Mouse (Mus musculus) heart, embryonic 15.5 days (tissue): ENCODE results near the gene Reep6. TPM values are rescaled to one million over a fixed set of nuclear protein-coding genes. Genes with fewer than 3 reads are reported as not detected.

Source experiments
- ATAC-seq: fragments of 200-750 bp; cut with Nextera tagmentation; replicated peaks from 2 replicates; pipeline ENCODE4 v1.8.0; 2017; ENCODE audit warnings: low read depth, moderate TSS enrichment; ENCODE audit not compliant: insufficient number of reproducible peaks, insufficient read depth, low FRiP score
- H3K27ac ChIP-seq: fragments of 300-500 bp; sonication (generic); 2 replicates; pipeline ENCODE4 v1.5.1; 2015; ENCODE audit warnings: mild to moderate bottlenecking, inconsistent platforms
- H3K27me3 ChIP-seq: fragments of 300-500 bp; sonication (generic); 2 replicates; pipeline ENCODE4 v1.6.1; 2015; ENCODE audit warnings: inconsistent platforms
- H3K36me3 ChIP-seq: fragments of 300-500 bp; sonication (generic); 2 replicates; pipeline ENCODE4 v1.6.1; 2015; ENCODE audit warnings: mild to moderate bottlenecking, inconsistent platforms
- H3K4me1 ChIP-seq: fragments of 300-500 bp; sonication (generic); replicated peaks from 2 replicates; pipeline ENCODE4 v1.6.1; 2015; ENCODE audit warnings: inconsistent platforms
- H3K4me2 ChIP-seq: fragments of 300-500 bp; sonication (generic); 2 replicates; pipeline ENCODE4 v1.6.1; 2015; ENCODE audit warnings: inconsistent platforms, mild to moderate bottlenecking, moderate library complexity
- H3K4me3 ChIP-seq: fragments of 300-500 bp; sonication (generic); 2 replicates; pipeline ENCODE4 v1.5.1; 2015; ENCODE audit warnings: mild to moderate bottlenecking, inconsistent platforms
- H3K9ac ChIP-seq: fragments of 300-500 bp; sonication (generic); 2 replicates; pipeline ENCODE4 v1.6.1; 2015; ENCODE audit warnings: mild to moderate bottlenecking, inconsistent platforms
- H3K9me3 ChIP-seq: fragments of 300-500 bp; sonication (generic); replicated peaks from 2 replicates; pipeline ENCODE4 v1.6.1; 2016; ENCODE audit warnings: inconsistent platforms
- WGBS: fragments of 180-500 bp; shearing (Covaris S2); methylation state at CpG from one replicate; pipeline ENCODE4 v1.1.7; 2015; ENCODE audit warnings: mixed read lengths; 5-methylcytosine and 5-hydroxymethylcytosine counted together
- polyA plus RNA-seq: library from polyadenylated mRNA; unstranded; fragments of >200 nt; fragmentation: Nextera tagmentation; extraction: Ambion mirVana; gene quantifications from 2 replicates; pipeline ENCODE4 v1.2.1, GENCODE M21; 2015

Gene Reep6
- polyA plus RNA-seq, 1 experiment from 2014 or later: 1.6 TPM

GRCm38 (mm10) chr10:80294788-80295303, 34.9 kb upstream of the Reep6 start:
- H3K36me3 ChIP-seq: peaks cover 15% of the 10 kb centered on the region; the same call in 1 of the 2 replicates
- H3K4me2 ChIP-seq: no peak overlapping the region
- no peak overlapping the region for H3K9ac ChIP-seq
- WGBS: 47% methylated on average over 7 of the region's 7 CpGs
- H3K4me3 ChIP-seq: no peak overlapping the region
- no peak overlapping the region for H3K27ac ChIP-seq
- H3K27me3 ChIP-seq: peaks cover 34% of the 10 kb centered on the region
- peaks cover 40% of the 10 kb centered on the region for H3K4me1 ChIP-seq
- H3K9me3 ChIP-seq: no peaks in the 10 kb centered on the region
- no peak for ATAC-seq

DNA sequence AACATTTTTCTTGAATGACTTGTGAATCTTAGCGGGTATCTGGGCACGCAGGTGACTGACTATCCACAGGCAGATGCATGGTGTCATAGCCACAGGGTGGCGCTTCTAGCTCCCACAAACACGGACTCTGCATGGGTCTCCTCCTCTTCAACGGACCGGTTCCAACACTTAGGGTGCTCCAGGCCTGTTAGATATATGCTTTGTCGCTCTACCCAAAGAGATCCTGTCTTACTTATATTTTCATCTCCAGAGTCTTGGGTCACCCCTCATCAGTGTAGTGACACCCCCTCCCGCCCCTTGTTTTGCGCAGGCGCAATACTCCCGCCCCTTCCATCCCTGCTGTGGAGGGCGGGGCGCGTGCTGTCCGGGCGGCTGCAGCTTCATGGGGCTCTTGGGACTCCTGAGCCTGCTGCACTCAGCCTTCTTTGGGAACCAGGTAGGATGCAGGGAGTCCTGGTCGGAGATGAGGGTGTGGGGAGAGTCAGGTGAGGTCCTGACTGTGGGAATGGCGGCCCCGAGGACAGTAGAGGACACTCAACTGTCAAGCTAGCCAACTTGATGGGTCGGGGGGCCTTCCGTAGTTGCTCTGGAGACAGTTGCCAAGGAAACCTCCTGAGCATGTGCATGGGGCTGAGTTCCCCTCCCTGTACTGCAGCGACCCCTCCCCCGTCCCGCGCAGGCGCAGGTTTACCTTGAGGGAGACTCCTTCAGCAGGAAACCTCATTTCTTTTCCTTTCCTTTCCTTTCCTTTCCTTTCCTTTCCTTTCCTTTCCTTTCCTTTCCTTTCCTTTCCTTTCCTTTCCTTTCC, 33.9 kb upstream of the Reep6 start, which contains the start of gene Apc2:
Gene Apc2, plus strand, starts transcription at position 360 of the 808 bp plus-strand sequence.
- peak within 1 kb of the TSS; percentile 84 for H3K4me2 ChIP-seq
- ATAC-seq: peak; percentile 27; the same call in 1 of the 2 replicates
- H3K4me1 ChIP-seq: peaks cover 40% of the 10 kb centered on the region
- H3K4me3 ChIP-seq: peak within 1 kb of the TSS; percentile 52
- peaks cover 44% of the 10 kb centered on the region for H3K27me3 ChIP-seq
- peaks cover 15% of the 10 kb centered on the region; the same call in 1 of the 2 replicates for H3K36me3 ChIP-seq
- H3K9ac ChIP-seq: peak within 1 kb of the TSS; percentile 57
- no peaks in the 10 kb centered on the region for H3K9me3 ChIP-seq
- WGBS: 3% methylated on average over 26 of the region's 26 CpGs
- peak within 1 kb of the TSS; percentile 17; the same call in 1 of the 2 replicates for H3K27ac ChIP-seq

- peaks cover 15% of the 10 kb centered on the region; the same call in 1 of the 2 replicates for H3K36me3 ChIP-seq
- H3K4me2 ChIP-seq: 0 out of 2 replicates have a peak overlapping the region, but pooled peaks have one; percentile 84
- 0 out of 2 replicates have a peak overlapping the region, but pooled peaks have one; percentile 52 for H3K4me3 ChIP-seq
- 76% methylated on average over 5 of the region's 5 CpGs for WGBS
- peaks cover 38% of the 10 kb centered on the region for H3K4me1 ChIP-seq
- peaks cover 54% of the 10 kb centered on the region for H3K27me3 ChIP-seq
- no peak overlapping the region for H3K27ac ChIP-seq
- no peaks in the 10 kb centered on the region for H3K9me3 ChIP-seq
- ATAC-seq: no peak
- no peak overlapping the region for H3K9ac ChIP-seq
Observed at GRCm38 (mm10) chr10:80296824-80297223, 32.9 kb upstream of the Reep6 start.

DNA sequence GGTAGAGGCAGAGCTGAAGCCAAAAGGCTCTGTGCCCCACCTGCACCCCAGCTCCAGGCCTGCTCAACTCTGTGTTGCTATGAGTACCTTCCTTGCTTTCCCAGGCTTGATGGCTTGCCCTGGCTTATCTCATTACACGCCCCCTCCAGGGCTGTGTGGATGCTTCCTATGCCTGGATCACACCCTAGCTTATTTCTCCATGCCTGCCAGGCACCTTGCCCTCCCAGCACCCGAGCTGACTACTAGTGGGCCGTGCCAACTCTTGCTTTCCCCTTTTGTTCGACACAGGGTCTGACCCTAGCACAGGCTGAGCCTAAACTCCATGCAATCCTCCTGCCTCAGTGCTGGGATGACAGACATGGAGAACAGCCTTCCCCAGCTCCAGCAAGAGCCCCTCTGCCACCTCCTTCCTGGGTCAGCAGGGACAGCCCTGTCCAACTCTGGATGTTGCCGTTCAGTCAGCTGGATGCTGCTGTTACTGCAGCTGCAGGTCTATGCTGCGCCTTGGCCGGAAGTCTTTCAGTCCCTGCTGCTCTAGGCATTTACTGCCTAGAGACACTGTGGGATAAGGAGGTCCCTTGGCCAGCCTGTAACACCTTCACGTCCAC, 32.1 kb upstream of the Reep6 start:
- Histone ChIP-seq H3K27me3 (peaks cover 62% of the 10 kb centered on the region), H3K4me2 (no peak overlapping the region), H3K36me3 (peaks cover 15% of the 10 kb centered on the region; the same call in 1 of the 2 replicates), H3K9me3 (no peaks in the 10 kb centered on the region), H3K9ac (no peak overlapping the region), H3K4me3 (no peak overlapping the region), H3K27ac (no peak overlapping the region), H3K4me1 (peaks cover 43% of the 10 kb centered on the region)
- 56% methylated on average over 8 of the region's 8 CpGs for WGBS
- ATAC-seq: no peak

DNA sequence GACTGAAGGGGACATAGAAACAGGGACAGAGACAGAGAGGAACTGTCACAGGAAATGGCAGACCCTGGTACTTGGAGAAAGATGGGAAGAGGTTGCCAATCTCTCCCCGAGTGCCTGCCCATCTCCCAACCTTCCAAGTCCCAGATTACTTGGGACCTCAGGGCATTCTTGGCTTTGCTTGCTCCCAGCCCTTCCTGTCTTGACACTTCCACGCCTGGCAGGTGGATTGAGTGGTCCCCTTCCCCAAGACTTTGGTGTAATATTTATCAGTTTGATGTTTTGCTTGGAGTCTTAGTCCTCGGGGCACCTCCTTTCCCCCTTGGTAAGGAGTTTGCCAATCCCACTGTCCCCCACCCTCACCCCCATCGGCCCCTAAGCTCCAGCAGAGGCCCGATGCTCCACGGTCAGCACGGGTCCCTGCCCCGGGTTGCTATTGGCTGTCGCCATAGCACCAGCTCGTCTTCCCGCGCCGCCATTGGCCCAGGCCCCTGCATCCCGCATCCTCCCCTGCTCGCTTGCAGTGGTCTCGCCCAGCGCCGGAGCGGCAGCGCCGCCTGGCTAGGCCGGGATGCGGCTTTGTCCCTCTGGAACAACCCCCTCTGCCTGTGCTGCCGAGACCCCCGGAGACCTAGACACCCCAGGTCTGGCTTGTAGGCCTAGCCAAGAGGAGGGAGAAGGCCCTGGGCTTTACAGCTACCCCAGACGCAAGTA, 31.0 kb upstream of the Reep6 start:
- no peak overlapping the region for H3K4me2 ChIP-seq
- ATAC-seq: no peak
- peaks cover 70% of the 10 kb centered on the region for H3K27me3 ChIP-seq
- H3K36me3 ChIP-seq: peaks cover 10% of the 10 kb centered on the region; the same call in 1 of the 2 replicates
- 8% methylated on average over 26 of the region's 26 CpGs for WGBS
- peak overlapping the region; percentile 21 for H3K4me3 ChIP-seq
- no peaks in the 10 kb centered on the region for H3K9me3 ChIP-seq
- H3K27ac ChIP-seq: no peak overlapping the region
- peaks cover 37% of the 10 kb centered on the region for H3K4me1 ChIP-seq
- no peak overlapping the region for H3K9ac ChIP-seq

DNA sequence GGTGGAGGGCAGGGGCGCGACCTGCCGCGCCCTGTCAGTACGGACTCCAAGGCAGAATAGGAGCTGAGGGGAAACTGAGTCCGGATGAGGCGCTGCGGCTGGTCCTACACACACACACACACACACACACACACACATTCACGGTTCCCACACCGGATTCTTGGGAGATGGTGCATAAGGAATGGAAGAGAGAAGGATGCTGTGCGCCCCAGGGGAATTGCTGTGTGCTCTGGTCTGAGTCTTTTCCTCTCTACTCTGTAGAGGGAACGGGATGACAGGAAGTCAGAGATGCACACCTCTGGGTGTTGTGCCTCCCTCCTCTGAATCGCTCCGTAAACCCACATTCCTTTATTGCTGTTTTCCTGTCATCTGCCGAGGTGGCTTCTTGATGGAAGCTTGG, 30.5 kb upstream of the Reep6 start:
- Histone ChIP-seq H3K4me3 (peak overlapping the region; percentile 21), H3K9me3 (no peaks in the 10 kb centered on the region), H3K36me3 (peaks cover 4% of the 10 kb centered on the region; the same call in 1 of the 2 replicates), H3K4me1 (peaks cover 33% of the 10 kb centered on the region), H3K27ac (no peak overlapping the region), H3K9ac (no peak overlapping the region), H3K27me3 (peaks cover 76% of the 10 kb centered on the region), H3K4me2 (no peak overlapping the region)
- WGBS: 13% methylated on average over 15 of the region's 15 CpGs
- no peak for ATAC-seq

GRCm38 (mm10) chr10:80299824-80300223, 29.9 kb upstream of the Reep6 start:
- WGBS: 48% methylated on average over 10 of the region's 10 CpGs
- no peak overlapping the region for H3K4me3 ChIP-seq
- peaks cover 81% of the 10 kb centered on the region for H3K27me3 ChIP-seq
- H3K4me2 ChIP-seq: no peak overlapping the region
- no peaks in the 10 kb centered on the region for H3K36me3 ChIP-seq
- H3K9ac ChIP-seq: no peak overlapping the region
- H3K27ac ChIP-seq: no peak overlapping the region
- ATAC-seq: no peak
- H3K4me1 ChIP-seq: peaks cover 33% of the 10 kb centered on the region
- no peaks in the 10 kb centered on the region for H3K9me3 ChIP-seq

- Histone ChIP-seq H3K27ac (no peak overlapping the region), H3K36me3 (no peaks in the 10 kb centered on the region), H3K4me2 (no peak overlapping the region), H3K4me3 (no peak overlapping the region), H3K4me1 (peaks cover 25% of the 10 kb centered on the region), H3K9me3 (no peaks in the 10 kb centered on the region), H3K9ac (no peak overlapping the region), H3K27me3 (peaks cover 90% of the 10 kb centered on the region)
- no peak for ATAC-seq
- WGBS: 38% methylated on average over 11 of the region's 11 CpGs
Observed at GRCm38 (mm10) chr10:80300672-80301181, 29.0 kb upstream of the Reep6 start.

DNA sequence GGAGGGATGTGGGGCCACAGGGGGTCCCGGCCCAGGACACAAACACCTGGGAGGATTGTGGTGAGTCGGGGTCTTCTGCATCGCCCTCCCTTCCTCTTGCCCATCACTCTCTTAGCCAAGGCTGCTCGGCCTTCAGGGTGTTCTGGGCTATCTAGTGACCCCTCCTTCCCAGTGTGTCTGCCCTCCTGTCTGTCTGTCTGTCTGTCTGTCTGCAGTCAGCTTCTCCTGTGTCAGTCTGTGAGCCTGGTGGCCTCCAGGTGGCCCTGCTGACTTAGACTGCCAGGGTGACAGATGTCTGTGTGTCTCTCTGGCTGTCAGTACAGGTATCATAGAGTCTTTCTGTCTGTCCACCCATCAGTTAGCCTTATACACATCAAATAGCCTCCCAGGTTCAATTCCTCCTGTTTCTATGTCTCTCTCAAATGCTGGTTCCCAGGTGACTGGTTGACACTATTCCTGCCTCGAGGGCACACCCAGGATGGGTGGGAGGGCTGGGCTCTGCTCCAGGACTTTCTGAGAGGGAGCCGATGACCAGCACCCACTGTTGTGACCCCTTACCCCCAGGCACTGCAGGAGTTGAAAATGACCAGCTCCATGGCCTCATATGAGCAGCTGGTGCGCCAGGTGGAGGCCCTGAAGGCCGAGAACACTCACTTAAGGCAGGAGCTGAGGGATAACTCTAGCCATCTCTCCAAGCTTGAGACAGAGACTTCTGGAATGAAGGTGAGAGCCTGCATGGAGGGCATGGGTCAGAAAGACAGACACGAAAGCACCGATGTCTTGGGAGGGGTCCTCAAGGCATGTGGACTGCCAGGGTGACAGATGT, 28.3 kb upstream of the Reep6 start:
- ATAC-seq: no peak
- Histone ChIP-seq H3K9me3 (no peaks in the 10 kb centered on the region), H3K36me3 (no peaks in the 10 kb centered on the region), H3K9ac (no peak overlapping the region), H3K4me1 (peaks cover 19% of the 10 kb centered on the region), H3K27ac (peak overlapping the region; percentile 42; the same call in 1 of the 2 replicates), H3K4me3 (no peak overlapping the region), H3K27me3 (peaks cover 97% of the 10 kb centered on the region), H3K4me2 (no peak overlapping the region)
- WGBS: 75% methylated on average over 10 of the region's 10 CpGs

DNA sequence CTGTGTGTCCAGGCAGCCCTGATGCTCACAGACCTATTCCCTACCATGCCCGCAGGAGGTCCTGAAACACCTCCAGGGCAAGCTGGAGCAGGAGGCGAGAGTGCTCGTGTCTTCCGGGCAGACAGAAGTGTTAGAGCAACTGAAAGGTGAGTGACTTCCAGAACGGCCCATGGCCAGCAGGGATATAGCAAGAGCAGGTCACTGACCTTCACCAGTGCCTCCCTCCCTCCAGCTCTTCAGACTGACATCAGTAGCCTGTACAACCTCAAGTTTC, 27.7 kb upstream of the Reep6 start:
- no peak for ATAC-seq
- Histone ChIP-seq H3K27ac (peak overlapping the region; percentile 42; the same call in 1 of the 2 replicates), H3K9ac (no peak overlapping the region), H3K36me3 (no peaks in the 10 kb centered on the region), H3K4me2 (peak overlapping the region; percentile 21), H3K9me3 (no peaks in the 10 kb centered on the region), H3K27me3 (peaks cover 97% of the 10 kb centered on the region), H3K4me3 (no peak overlapping the region), H3K4me1 (peaks cover 14% of the 10 kb centered on the region)
- 54% methylated on average over 5 of the region's 5 CpGs for WGBS
